Mouse (Mus musculus): ENCODE measurements around the gene Nolc1. TPM values are rescaled to one million over a fixed set of nuclear protein-coding genes. Genes with fewer than 3 reads are reported as not detected.

Nolc1 gene
- polyA plus RNA-seq, 1 experiment: 74.3 TPM

- Histone ChIP-seq H3K27me3 (ENCODE audit: control insufficient read depth, insufficient read depth, insufficient read length) (no peaks in the 10 kb centered on the region), H3ac (ENCODE audit: control insufficient read depth, insufficient read length, low read depth) (peak within 1 kb of the TSS; percentile 76)
- no peak for TF ChIP-seq MYOG (IDR thresholded peaks at IDR 0.05; ENCODE audit: control insufficient read depth, extremely low read depth, insufficient read length)
- TF ChIP-seq CTCF (IDR thresholded peaks at IDR 0.05; ENCODE audit: control insufficient read depth, insufficient read depth, insufficient read length): no peak
- no peak for TF ChIP-seq MAX (IDR thresholded peaks at IDR 0.05)
- no peak for TF ChIP-seq FOSL1 (IDR thresholded peaks at IDR 0.05; ENCODE audit: insufficient read depth, low read length, poor library complexity, severe bottlenecking)
- no peak for TF ChIP-seq USF1 (IDR thresholded peaks at IDR 0.05; ENCODE audit: low read depth)
- TF ChIP-seq CEBPB (IDR thresholded peaks at IDR 0.05; ENCODE audit: low read depth): no peak
- no peak for TF ChIP-seq MYOD1 (IDR thresholded peaks at IDR 0.05; ENCODE audit: control insufficient read depth, insufficient read length, low read depth)
Measured at GRCm38 (mm10) chr19:46044993-46045695, 30.5 kb upstream of the Nolc1 start, which contains the start of gene Ldb1. TSS of gene Ldb1 (minus strand) at chr19:46045214.

GRCm38 (mm10) chr19:46045696-46046311 lies 29.9 kb upstream of the Nolc1 start:
- Histone ChIP-seq H3ac (ENCODE audit: control insufficient read depth, insufficient read length, low read depth) (peak overlapping the region; percentile 76), H3K4me3 (ENCODE audit: insufficient read depth, poor library complexity, severe bottlenecking) (peak overlapping the region; percentile 76), H3K79me2 (ENCODE audit: control insufficient read depth, insufficient read depth) (peaks cover 41% of the 10 kb centered on the region), H3K27me3 (ENCODE audit: control insufficient read depth, insufficient read depth, insufficient read length) (no peaks in the 10 kb centered on the region), H3K79me3 (ENCODE audit: low read depth) (peaks cover 32% of the 10 kb centered on the region), H3K36me3 (ENCODE audit: control insufficient read depth, insufficient read depth) (no peaks in the 10 kb centered on the region)
- TF ChIP-seq MYOG (IDR thresholded peaks at IDR 0.05; ENCODE audit: control insufficient read depth, extremely low read depth, insufficient read length) (no peak), FOSL1 (IDR thresholded peaks at IDR 0.05; ENCODE audit: insufficient read depth, low read length, poor library complexity, severe bottlenecking) (no peak), CTCF (IDR thresholded peaks at IDR 0.05; ENCODE audit: control insufficient read depth, insufficient read depth, insufficient read length) (no peak), CEBPB (IDR thresholded peaks at IDR 0.05; ENCODE audit: low read depth) (no peak), USF1 (IDR thresholded peaks at IDR 0.05; ENCODE audit: low read depth) (no peak), MAX (IDR thresholded peaks at IDR 0.05) (no peak), MYOD1 (IDR thresholded peaks at IDR 0.05; ENCODE audit: control insufficient read depth, insufficient read length, low read depth) (no peak)

More at GRCm38 (mm10) chr19:46044993-46045695, 30.5 kb upstream of the Nolc1 start, which contains the start of gene Ldb1:
- Histone ChIP-seq H3K36me3 (ENCODE audit: control insufficient read depth, insufficient read depth) (no peaks in the 10 kb centered on the region), H3K79me3 (ENCODE audit: low read depth) (peaks cover 36% of the 10 kb centered on the region), H3K4me3 (ENCODE audit: insufficient read depth, poor library complexity, severe bottlenecking) (peak within 1 kb of the TSS; percentile 76), H3K79me2 (ENCODE audit: control insufficient read depth, insufficient read depth) (peaks cover 47% of the 10 kb centered on the region)

DNA sequence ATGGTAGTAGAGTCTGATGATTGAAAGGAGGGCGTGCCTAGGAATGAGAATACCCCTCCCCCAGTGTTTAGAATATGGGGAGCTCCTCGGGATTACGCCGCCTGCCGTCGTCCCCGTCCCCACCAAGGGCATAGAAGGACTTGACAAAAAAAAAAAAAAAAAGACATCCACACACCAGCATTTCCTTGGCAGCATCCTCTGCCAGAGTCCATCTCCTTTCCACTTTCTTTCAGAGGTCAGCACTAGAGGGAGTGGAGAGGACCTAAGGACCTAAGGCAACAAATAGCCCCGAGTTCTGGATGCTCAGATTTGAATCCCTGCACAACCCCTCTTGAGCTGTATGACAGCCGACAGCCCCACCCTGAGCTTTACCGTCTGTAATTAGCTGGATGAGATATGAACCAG lies 29.0 kb upstream of the Nolc1 start:
- no peak overlapping the region for H3K4me3 ChIP-seq (ENCODE audit: insufficient read depth, poor library complexity, severe bottlenecking)
- no peaks in the 10 kb centered on the region for H3K36me3 ChIP-seq (ENCODE audit: control insufficient read depth, insufficient read depth)
- TF ChIP-seq FOSL1 (IDR thresholded peaks at IDR 0.05; ENCODE audit: insufficient read depth, low read length, poor library complexity, severe bottlenecking): no peak
- TF ChIP-seq MYOG (IDR thresholded peaks at IDR 0.05; ENCODE audit: control insufficient read depth, extremely low read depth, insufficient read length): no peak
- TF ChIP-seq MAX (IDR thresholded peaks at IDR 0.05): no peak
- TF ChIP-seq CEBPB (IDR thresholded peaks at IDR 0.05; ENCODE audit: low read depth): no peak
- no peak for TF ChIP-seq USF1 (IDR thresholded peaks at IDR 0.05; ENCODE audit: low read depth)
- H3K27me3 ChIP-seq (ENCODE audit: control insufficient read depth, insufficient read depth, insufficient read length): no peaks in the 10 kb centered on the region
- H3ac ChIP-seq (ENCODE audit: control insufficient read depth, insufficient read length, low read depth): no peak overlapping the region
- H3K79me2 ChIP-seq (ENCODE audit: control insufficient read depth, insufficient read depth): peaks cover 33% of the 10 kb centered on the region
- H3K79me3 ChIP-seq (ENCODE audit: low read depth): peaks cover 25% of the 10 kb centered on the region

DNA sequence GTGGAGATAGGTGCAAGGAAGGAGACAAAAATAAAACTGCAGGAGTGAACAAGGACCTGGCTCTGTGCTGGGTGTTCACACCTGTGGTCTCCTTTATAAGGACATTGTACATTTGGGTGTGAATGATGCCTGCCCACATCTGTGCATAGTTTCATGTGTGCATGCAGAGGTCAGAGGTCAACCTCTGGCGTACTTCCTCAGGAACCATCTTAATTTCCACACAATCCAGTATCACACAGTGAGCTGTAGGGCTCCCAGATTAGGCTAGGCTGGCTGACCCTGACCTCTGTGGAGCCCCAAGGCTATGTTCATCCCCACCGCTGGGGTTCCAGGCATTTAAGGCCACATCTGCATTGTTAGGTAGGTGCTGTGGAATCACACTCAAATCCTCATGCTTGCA lies 28.2 kb upstream of the Nolc1 start:
- Histone ChIP-seq H3K79me2 (ENCODE audit: control insufficient read depth, insufficient read depth) (peaks cover 25% of the 10 kb centered on the region), H3ac (ENCODE audit: control insufficient read depth, insufficient read length, low read depth) (no peak overlapping the region), H3K4me3 (ENCODE audit: insufficient read depth, poor library complexity, severe bottlenecking) (no peak overlapping the region), H3K79me3 (ENCODE audit: low read depth) (peaks cover 20% of the 10 kb centered on the region), H3K36me3 (ENCODE audit: control insufficient read depth, insufficient read depth) (no peaks in the 10 kb centered on the region), H3K27me3 (ENCODE audit: control insufficient read depth, insufficient read depth, insufficient read length) (no peaks in the 10 kb centered on the region)
- TF ChIP-seq CTCF (IDR thresholded peaks at IDR 0.05; ENCODE audit: control insufficient read depth, insufficient read depth, insufficient read length) (no peak), MYOG (IDR thresholded peaks at IDR 0.05; ENCODE audit: control insufficient read depth, extremely low read depth, insufficient read length) (no peak), MYOD1 (IDR thresholded peaks at IDR 0.05; ENCODE audit: control insufficient read depth, insufficient read length, low read depth) (no peak), FOSL1 (IDR thresholded peaks at IDR 0.05; ENCODE audit: insufficient read depth, low read length, poor library complexity, severe bottlenecking) (no peak), USF1 (IDR thresholded peaks at IDR 0.05; ENCODE audit: low read depth) (no peak), CEBPB (IDR thresholded peaks at IDR 0.05; ENCODE audit: low read depth) (no peak), MAX (IDR thresholded peaks at IDR 0.05) (no peak)

- Histone ChIP-seq H3ac (ENCODE audit: control insufficient read depth, insufficient read length, low read depth) (no peak overlapping the region), H3K27me3 (ENCODE audit: control insufficient read depth, insufficient read depth, insufficient read length) (no peaks in the 10 kb centered on the region), H3K79me3 (ENCODE audit: low read depth) (peaks cover 4% of the 10 kb centered on the region), H3K79me2 (ENCODE audit: control insufficient read depth, insufficient read depth) (peaks cover 7% of the 10 kb centered on the region), H3K36me3 (ENCODE audit: control insufficient read depth, insufficient read depth) (no peaks in the 10 kb centered on the region), H3K4me3 (ENCODE audit: insufficient read depth, poor library complexity, severe bottlenecking) (no peak overlapping the region)
- TF ChIP-seq FOSL1 (IDR thresholded peaks at IDR 0.05; ENCODE audit: insufficient read depth, low read length, poor library complexity, severe bottlenecking): no peak
- no peak for TF ChIP-seq MAX (IDR thresholded peaks at IDR 0.05)
- no peak for TF ChIP-seq MYOD1 (IDR thresholded peaks at IDR 0.05; ENCODE audit: control insufficient read depth, insufficient read length, low read depth)
- TF ChIP-seq MYOG (IDR thresholded peaks at IDR 0.05; ENCODE audit: control insufficient read depth, extremely low read depth, insufficient read length): no peak
- TF ChIP-seq USF1 (IDR thresholded peaks at IDR 0.05; ENCODE audit: low read depth): no peak
- TF ChIP-seq CEBPB (IDR thresholded peaks at IDR 0.05; ENCODE audit: low read depth): no peak
- TF ChIP-seq CTCF (IDR thresholded peaks at IDR 0.05; ENCODE audit: control insufficient read depth, insufficient read depth, insufficient read length): no peak
Measured at GRCm38 (mm10) chr19:46049129-46049528, 26.5 kb upstream of the Nolc1 start.
